Mouse (Mus musculus) thymus, adult 2 months (tissue): ENCODE results near the gene Steap3.

Source experiments
- CTCF ChIP-seq: fragments of 200-500 bp; IDR thresholded peaks from 2 replicates; pipeline ENCODE4 v1.5.1; 2012; ENCODE audit warnings: mild to moderate bottlenecking, control low read depth, low read length, moderate library complexity, borderline replicate concordance; ENCODE audit not compliant: control insufficient read depth, poor library complexity, insufficient read depth; ENCODE audit errors: extremely low read depth
- POLR2A ChIP-seq: fragments of 200-500 bp; IDR thresholded peaks from 2 replicates; pipeline ENCODE4 v1.6.1; 2012; ENCODE audit warnings: mild to moderate bottlenecking, low read length, control low read depth, moderate library complexity; ENCODE audit not compliant: control insufficient read depth, poor library complexity, insufficient read depth; ENCODE audit errors: extremely low read depth

- TF ChIP-seq CTCF (no peak), POLR2A (no peak)
Measured at GRCm38 (mm10) chr1:120195947-120196346, 76.6 kb downstream of the Steap3 start.
